Mouse (Mus musculus) CH12.LX (cell line): Measurements from ENCODE around the gene Adarb1. TPM values are rescaled to one million over a fixed set of nuclear protein-coding genes. Genes with fewer than 3 reads are reported as not detected.

Experiments used
- DNase-seq: peaks from one replicate; pipeline ENCODE4 v3.0.0-alpha.2; 2013; ENCODE audit errors: extremely low read depth
- H3K27ac ChIP-seq: 2 replicates; pipeline ENCODE4 v1.5.1; 2012; ENCODE audit warnings: low read depth, mild to moderate bottlenecking, control low read depth, moderate library complexity; ENCODE audit not compliant: insufficient read depth
- H3K27me3 ChIP-seq: replicated peaks from 2 replicates; pipeline ENCODE3; 2012; ENCODE audit warnings: inconsistent platforms
- H3K36me3 ChIP-seq, 2 experiments: replicated peaks in 1 of 2; 2 replicates each; pipeline versions ENCODE3 to v1.6.1; 2012; ENCODE audit warnings: inconsistent platforms in 1 of 2, low read length in 1 of 2, mild to moderate bottlenecking in 1 of 2, mixed read lengths in 1 of 2, moderate library complexity in 1 of 2; ENCODE audit not compliant: control insufficient read depth in 1 of 2, insufficient read depth in 1 of 2
- H3K4me1 ChIP-seq, 2 experiments: 2 replicates each; pipeline ENCODE4 v1.6.1; 2012; ENCODE audit warnings: inconsistent platforms in 1 of 2, moderate library complexity in 1 of 2; ENCODE audit not compliant: insufficient read depth in 2 of 2, control insufficient read depth in 1 of 2
- H3K4me2 ChIP-seq: 2 replicates; pipeline ENCODE4 v1.6.1; 2012; ENCODE audit warnings: low read depth, mild to moderate bottlenecking, control low read depth; ENCODE audit not compliant: poor library complexity, insufficient read depth, severe bottlenecking
- H3K4me3 ChIP-seq, 3 experiments: fragments of 150-350 bp in 1 of 3; sonication (generic) in 1 of 3; replicated peaks in 1 of 3; 2 replicates each; pipeline versions ENCODE3 to v1.5.1; 2011 to 2012; ENCODE audit warnings: low read depth in 2 of 3, low read length in 2 of 3, mild to moderate bottlenecking in 2 of 3, moderate library complexity in 2 of 3, control low read depth in 1 of 3, improper control_type of control experiment in 1 of 3, inconsistent platforms in 1 of 3, mixed read lengths in 1 of 3; ENCODE audit not compliant: poor library complexity in 1 of 3
- H3K79me2 ChIP-seq: replicated peaks from 2 replicates; pipeline ENCODE4 v1.6.1; 2012; ENCODE audit warnings: mild to moderate bottlenecking, moderate library complexity; ENCODE audit not compliant: control insufficient read depth, poor library complexity, insufficient read depth, severe bottlenecking; ENCODE audit errors: extremely low read depth
- H3K9ac ChIP-seq: 2 replicates; pipeline ENCODE4 v1.6.1; 2012; ENCODE audit warnings: low read depth, mild to moderate bottlenecking, control low read depth, moderate library complexity; ENCODE audit not compliant: insufficient read depth
- H3K9me3 ChIP-seq: replicated peaks from 2 replicates; pipeline ENCODE3; 2012; ENCODE audit warnings: low read length, inconsistent platforms, mixed read lengths
- BHLHE40 ChIP-seq: IDR thresholded peaks from 2 replicates; pipeline ENCODE4 v1.6.1; 2011; ENCODE audit warnings: mild to moderate bottlenecking, low read depth, low read length, improper control_type of control experiment
- CHD1 ChIP-seq: IDR thresholded peaks from 2 replicates; pipeline ENCODE4 v1.6.1; 2012; ENCODE audit warnings: low read depth, low read length, improper control_type of control experiment, inconsistent platforms
- CHD2 ChIP-seq: IDR thresholded peaks from 2 replicates; pipeline ENCODE4 v1.6.1; 2011; ENCODE audit warnings: low read length, improper control_type of control experiment
- CTCF ChIP-seq, 2 experiments: IDR thresholded peaks in 1 of 2; conservative IDR thresholded peaks in 1 of 2; 2 replicates each; pipeline ENCODE4 v1.5.1; 2011 to 2012; ENCODE audit warnings: low read depth in 2 of 2, low read length in 2 of 2, improper control_type of control experiment in 1 of 2, inconsistent platforms in 1 of 2, mild to moderate bottlenecking in 1 of 2, moderate library complexity in 1 of 2
- E2F4 ChIP-seq: IDR thresholded peaks from 2 replicates; pipeline ENCODE4 v1.6.1; 2011; ENCODE audit warnings: low read depth, low read length, improper control_type of control experiment; ENCODE audit not compliant: insufficient replicate concordance
- ELF1 ChIP-seq: IDR thresholded peaks from 2 replicates; pipeline ENCODE4 v1.6.1; 2014; ENCODE audit warnings: low read depth, mild to moderate bottlenecking, inconsistent platforms, low read length, improper control_type of control experiment
- EP300 ChIP-seq: IDR thresholded peaks from 2 replicates; pipeline ENCODE4 v1.6.1; 2011; ENCODE audit warnings: low read length, improper control_type of control experiment
- ETS1 ChIP-seq: conservative IDR thresholded peaks from 2 replicates; pipeline ENCODE4 v1.6.1; 2012; ENCODE audit warnings: low read depth, mild to moderate bottlenecking, inconsistent platforms, low read length, improper control_type of control experiment, moderate library complexity
- GABPA ChIP-seq: IDR thresholded peaks from 2 replicates; pipeline ENCODE4 v1.6.1; 2012; ENCODE audit warnings: low read depth, low read length, improper control_type of control experiment, inconsistent platforms; ENCODE audit not compliant: insufficient replicate concordance
- HCFC1 ChIP-seq: IDR thresholded peaks from 2 replicates; pipeline ENCODE4 v1.6.1; 2012; ENCODE audit warnings: low read depth, mild to moderate bottlenecking, inconsistent platforms, low read length, improper control_type of control experiment
- IRF4 ChIP-seq: IDR thresholded peaks from 2 replicates; pipeline ENCODE4 v1.6.1; 2014; ENCODE audit warnings: low read depth, mild to moderate bottlenecking, inconsistent platforms, low read length, improper control_type of control experiment
- JUN ChIP-seq: IDR thresholded peaks from 2 replicates; pipeline ENCODE4 v1.6.1; 2011; ENCODE audit warnings: low read depth, mild to moderate bottlenecking, low read length, improper control_type of control experiment, moderate library complexity; ENCODE audit not compliant: insufficient read depth
- JUND ChIP-seq: conservative IDR thresholded peaks from 2 replicates; pipeline ENCODE4 v1.6.1; 2011; ENCODE audit warnings: low read depth, low read length, improper control_type of control experiment
- KAT2A ChIP-seq: IDR thresholded peaks from 2 replicates; pipeline ENCODE4 v1.6.1; 2012; ENCODE audit warnings: low read length, improper control_type of control experiment, inconsistent platforms; ENCODE audit not compliant: insufficient replicate concordance
- MAFK ChIP-seq: IDR thresholded peaks from 2 replicates; pipeline ENCODE4 v1.6.1; 2011; ENCODE audit warnings: low read length, improper control_type of control experiment; ENCODE audit not compliant: insufficient replicate concordance
- MAX ChIP-seq: IDR thresholded peaks from 2 replicates; pipeline ENCODE4 v1.6.1; 2011; ENCODE audit warnings: low read length, improper control_type of control experiment
- MAZ ChIP-seq: IDR thresholded peaks from 2 replicates; pipeline ENCODE4 v1.6.1; 2012; ENCODE audit warnings: low read depth, mild to moderate bottlenecking, inconsistent platforms, low read length, improper control_type of control experiment, moderate library complexity
- MEF2A ChIP-seq: IDR thresholded peaks from 2 replicates; pipeline ENCODE4 v1.6.1; 2014; ENCODE audit warnings: low read depth, mild to moderate bottlenecking, inconsistent platforms, low read length, improper control_type of control experiment, borderline replicate concordance
- MXI1 ChIP-seq: IDR thresholded peaks from 2 replicates; pipeline ENCODE4 v1.6.1; 2011; ENCODE audit warnings: mild to moderate bottlenecking, low read depth, low read length, improper control_type of control experiment
- MYC ChIP-seq: IDR thresholded peaks from 2 replicates; pipeline ENCODE4 v1.6.1; 2011; ENCODE audit warnings: low read depth, mild to moderate bottlenecking, improper control_type of control experiment, low read length
- NELFE ChIP-seq: IDR thresholded peaks from 2 replicates; pipeline ENCODE4 v1.6.1; 2011; ENCODE audit warnings: low read depth, low read length, improper control_type of control experiment
- NRF1 ChIP-seq: IDR thresholded peaks from 2 replicates; pipeline ENCODE4 v1.6.1; 2014; ENCODE audit warnings: low read depth, mild to moderate bottlenecking, inconsistent platforms, low read length, improper control_type of control experiment, moderate library complexity
- PAX5 ChIP-seq: IDR thresholded peaks from 2 replicates; pipeline ENCODE4 v1.6.1; 2012; ENCODE audit warnings: low read length, inconsistent platforms, mixed read lengths
- POLR2A ChIP-seq: IDR thresholded peaks from 2 replicates; pipeline ENCODE4 v1.6.1; 2011; ENCODE audit warnings: low read depth, mild to moderate bottlenecking, improper control_type of control experiment, low read length
- POLR2AphosphoS2 ChIP-seq: IDR thresholded peaks from 2 replicates; pipeline ENCODE4 v1.6.1; 2011; ENCODE audit warnings: low read depth, low read length, improper control_type of control experiment
- RAD21 ChIP-seq: IDR thresholded peaks from 2 replicates; pipeline ENCODE4 v1.6.1; 2011; ENCODE audit warnings: low read depth, mild to moderate bottlenecking, low read length, improper control_type of control experiment, moderate library complexity
- RCOR1 ChIP-seq: conservative IDR thresholded peaks from 2 replicates; pipeline ENCODE4 v1.6.1; 2012; ENCODE audit warnings: low read depth, mild to moderate bottlenecking, inconsistent platforms, low read length, improper control_type of control experiment
- SIN3A ChIP-seq: IDR thresholded peaks from 2 replicates; pipeline ENCODE4 v1.6.1; 2012; ENCODE audit warnings: low read length, improper control_type of control experiment, inconsistent platforms
- SMC3 ChIP-seq: IDR thresholded peaks from 2 replicates; pipeline ENCODE4 v1.6.1; 2011; ENCODE audit warnings: low read depth, low read length, improper control_type of control experiment
- TBP ChIP-seq: conservative IDR thresholded peaks from 2 replicates; pipeline ENCODE4 v1.6.1; 2011; ENCODE audit warnings: low read depth, low read length, improper control_type of control experiment
- TCF12 ChIP-seq: IDR thresholded peaks from 2 replicates; pipeline ENCODE4 v1.6.1; 2014; ENCODE audit warnings: low read depth, mild to moderate bottlenecking, inconsistent platforms, low read length, improper control_type of control experiment
- UBTF ChIP-seq: IDR thresholded peaks from 2 replicates; pipeline ENCODE4 v1.6.1; 2012; ENCODE audit warnings: low read depth, mild to moderate bottlenecking, inconsistent platforms, low read length, improper control_type of control experiment, moderate library complexity
- USF1 ChIP-seq: IDR thresholded peaks from 2 replicates; pipeline ENCODE4 v1.6.1; 2014; ENCODE audit warnings: low read depth, mild to moderate bottlenecking, inconsistent platforms, low read length, improper control_type of control experiment
- USF2 ChIP-seq: conservative IDR thresholded peaks from 2 replicates; pipeline ENCODE4 v1.6.1; 2011; ENCODE audit warnings: low read depth, low read length, improper control_type of control experiment
- ZC3H11A ChIP-seq: IDR thresholded peaks from 2 replicates; pipeline ENCODE4 v1.6.1; 2012; ENCODE audit warnings: low read depth, mild to moderate bottlenecking, inconsistent platforms, low read length, improper control_type of control experiment
- ZKSCAN1 ChIP-seq: IDR thresholded peaks from 2 replicates; pipeline ENCODE4 v1.6.1; 2012; ENCODE audit warnings: low read depth, inconsistent platforms, low read length, improper control_type of control experiment, borderline replicate concordance
- ZMIZ1 ChIP-seq: IDR thresholded peaks from 2 replicates; pipeline ENCODE4 v1.6.1; 2012; ENCODE audit warnings: low read depth, mild to moderate bottlenecking, inconsistent platforms, low read length, improper control_type of control experiment
- ZNF384 ChIP-seq: IDR thresholded peaks from 2 replicates; pipeline ENCODE4 v1.6.1; 2012; ENCODE audit warnings: low read depth, low read length, improper control_type of control experiment, inconsistent platforms
- dilution Hi-C: fragments of 300-500 bp; cut with MboI; formaldehyde crosslinking; loops from 2 replicates; pipeline ENCODE4 v1.14.3; 2020; ENCODE audit warnings: low sequenced_read_pairs; ENCODE audit not compliant: extremely low pct_unique_long_range_greater_than_20kb, extremely low pct_ligation_motif_present
- in situ Hi-C: fragments of 300-500 bp; cut with MboI; formaldehyde crosslinking; loops from 3 replicates; pipeline ENCODE4 v1.14.3; 2019; ENCODE audit warnings: low sequenced_read_pairs, low pct_ligation_motif_present, low pct_unique_long_range_greater_than_20kb, mixed read lengths
- polyA plus RNA-seq: library from polyadenylated mRNA; unstranded; fragments of >175 nt; gene quantifications from 2 replicates; pipeline ENCODE4 v1.2.1, GENCODE M21; 2012; ENCODE audit warnings: low read depth; ENCODE audit not compliant: insufficient read length
- total RNA-seq, 2 experiments: library from RNA; depleted of rRNA; stranded (reverse); fragments of 300-350 nt in 1 of 2; fragments of >200 nt in 1 of 2; gene quantifications; 2 replicates each; pipeline ENCODE4 v1.2.3; 2012 to 2014

Adarb1 gene
- total and polyA plus RNA-seq, 3 experiments: 1.7 to 3.5 (median 2.4) TPM

- H3K9ac ChIP-seq: peak within 1 kb of the TSS; percentile 89
- in situ Hi-C loops: no loop called here
Measured at GRCm38 (mm10) chr10:77258704-77259621, 159.1 kb downstream of the Adarb1 start, which contains the start of gene Pofut2. Gene Pofut2 (plus strand): TSS chr10:77259218.

GRCm38 (mm10) chr10:77258041-77258590, 160.0 kb downstream of the Adarb1 start:
- Histone ChIP-seq H3K36me3 (peaks cover 15 to 27% of the 10 kb centered on the region in 2 experiments), H3K9ac (no peak overlapping the region), H3K79me2 (peaks cover 2% of the 10 kb centered on the region; the same call in 1 of the 2 replicates), H3K4me2 (peak overlapping the region; percentile 89), H3K4me3 (no peak overlapping the region), H3K9me3 (no peaks in the 10 kb centered on the region)
- dilution Hi-C loops: no loop called here
- no peak for DNase-seq
- TF ChIP-seq BHLHE40 (no peak), CTCF (conservative IDR thresholded peaks at IDR 0.05 in 1 of 2, IDR thresholded peaks at IDR 0.05 in 1 of 2; ENCODE audit: low read depth in 2 of 2, low read length in 2 of 2) (0 out of 4 replicates have a peak, but pooled peaks of 1 of the 2 experiments have one; percentile 2), CHD1 (no peak)
- TF ChIP-seq, all 38 proteins: peak for 1
- peaks cover 44% of the 10 kb centered on the region for H3K27me3 ChIP-seq
- H3K27ac ChIP-seq: no peak overlapping the region
- in situ Hi-C loops: no loop called here
- peaks cover 0 to 15% of the 10 kb centered on the region in 2 experiments; a peak in 2 of 4 replicates for H3K4me1 ChIP-seq

More at GRCm38 (mm10) chr10:77258704-77259621, 159.1 kb downstream of the Adarb1 start, which contains the start of gene Pofut2:
- Histone ChIP-seq H3K4me3 (peak within 1 kb of the TSS; percentile 68 to 99 (median 93)), H3K27me3 (peaks cover 36% of the 10 kb centered on the region), H3K4me2 (peak within 1 kb of the TSS; percentile 89), H3K9me3 (no peaks in the 10 kb centered on the region), H3K4me1 (peaks cover 0 to 15% of the 10 kb centered on the region in 2 experiments; a peak in 2 of 4 replicates), H3K27ac (0 out of 2 replicates have a peak within 1 kb of the TSS, but pooled peaks have one; percentile 20), H3K36me3 (peaks cover 23 to 36% of the 10 kb centered on the region in 2 experiments), H3K79me2 (peaks cover 2% of the 10 kb centered on the region; the same call in 1 of the 2 replicates)
- TF ChIP-seq ELF1 (peak; percentile 96), ETS1 (no peak), CHD1 (no peak), RAD21 (no peak), MAZ (no peak), HCFC1 (peak; percentile 81), CTCF (conservative IDR thresholded peaks at IDR 0.05 in 1 of 2, IDR thresholded peaks at IDR 0.05 in 1 of 2; ENCODE audit: low read depth in 2 of 2, low read length in 2 of 2) (peak in 1 of 2 experiments; percentile 37; a peak in 2 of 4 replicates), MAX (peak; percentile 24; the same call in 1 of the 2 replicates), MXI1 (peak; percentile 99), NELFE (peak; percentile 98), ZNF384 (no peak), PAX5 (no peak), TBP (0 out of 2 replicates have a peak, but pooled peaks have one; percentile 44), NRF1 (peak; percentile 94), UBTF (peak; percentile 66; the same call in 1 of the 2 replicates), USF2 (no peak), GABPA (no peak), MAFK (no peak), POLR2AphosphoS2 (peak; percentile 52; the same call in 1 of the 2 replicates), SIN3A (peak; percentile 97), BHLHE40 (no peak), ZMIZ1 (peak; percentile 90; the same call in 1 of the 2 replicates), USF1 (no peak), KAT2A (no peak), ZKSCAN1 (no peak), ZC3H11A (no peak), EP300 (no peak), IRF4 (peak; percentile 56; the same call in 1 of the 2 replicates), POLR2A (peak; percentile 97), MYC (no peak), E2F4 (no peak), JUN (no peak), CHD2 (no peak), TCF12 (peak; percentile 72; the same call in 1 of the 2 replicates), RCOR1 (no peak), MEF2A (no peak; the same call in 1 of the 2 replicates), SMC3 (no peak), JUND (no peak)
- peak; percentile 96 for DNase-seq
- dilution Hi-C loops: no loop called here
